23 mouse cellular contexts compared by ENCODE assay signal in the genomic region with DNA sequence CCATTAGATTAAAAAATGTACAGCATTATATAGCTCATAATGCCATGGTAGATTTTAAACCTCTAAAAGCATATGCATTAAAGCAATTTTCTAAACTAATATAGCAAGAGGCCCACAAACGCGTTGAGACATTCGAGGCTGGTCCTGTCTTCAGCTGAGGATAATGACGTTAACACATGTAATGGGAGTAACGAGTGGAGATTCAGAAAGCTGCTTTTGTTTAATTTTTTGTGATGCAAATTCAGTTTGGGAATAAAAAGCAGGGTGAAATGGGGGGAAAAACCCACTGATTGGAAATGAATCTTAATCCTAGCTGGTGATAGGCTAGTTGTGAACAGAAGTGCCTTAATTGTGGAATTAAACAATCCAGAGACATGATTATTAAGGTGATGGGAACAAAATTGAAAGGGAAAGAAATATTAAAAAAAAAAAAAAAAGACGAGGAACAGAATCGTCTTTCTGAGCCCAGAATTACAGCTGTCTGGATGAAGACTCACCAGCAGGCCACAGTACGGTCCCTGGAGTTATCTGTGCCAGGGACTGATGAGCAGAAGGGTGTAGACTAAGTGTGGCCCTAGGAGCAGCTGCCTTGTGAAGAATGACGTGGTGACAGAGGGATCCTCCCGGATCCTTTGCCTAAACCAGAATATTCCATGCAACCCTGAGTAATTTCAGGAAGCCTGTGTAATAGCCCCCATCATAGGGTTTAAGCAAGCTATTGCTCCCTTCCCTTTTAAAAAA.
DNase-seq lines count a peak whose midpoint lies in the region; ATAC-seq and TF ChIP-seq lines count a peak whose summit lies in the region.
"Had no signal": no experiment of that assay in that cellular context is flagged by ENCODE, and none has a peak within 500 bp of the region (broad histone marks: within the 10 kb centered on the region; RNA-seq: fewer than 3 reads in every experiment).

No protein-coding gene starts in this region.

- H3K4me1 ChIP-seq in midbrain, embryonic 12.5 days = peaks cover 29% of the 10 kb centered on the region
- no peaks in the 10 kb centered on the region for H3K4me1 ChIP-seq in midbrain, embryonic 11.5 days (ENCODE audit: control insufficient read depth, insufficient read depth, low read length)
- peaks cover 46% of the 10 kb centered on the region for H3K4me1 ChIP-seq in forebrain, embryonic 15.5 days
- peaks cover 18% of the 10 kb centered on the region for H3K4me1 ChIP-seq in olfactory bulb, adult 2 months (ENCODE audit: control insufficient read depth, insufficient read depth, low read length)
- H3K4me1 ChIP-seq: embryonic facial prominence, embryonic 15.5 days; limb, embryonic 15.5 days; liver, embryonic 15.5 days had no signal

- DNase-seq in gastrocnemius, postnatal 14 days = peak; percentile 9
- DNase-seq in gastrocnemius, adult 18-20 months (ENCODE audit: low spot score) = no peak
- DNase-seq in midbrain, embryonic 11.5 days (ENCODE audit: low spot score, missing footprints) = no peak
- no peak for DNase-seq in cerebellum, postnatal 4 days (ENCODE audit: low spot score in 2 of 2)
- no peak for DNase-seq in kidney, adult 11 months
- DNase-seq: adrenal gland, postnatal 10 days; cerebellum, adult 18-20 months; cerebellum, postnatal 25 days; gastrocnemius, postnatal 10 days; heart, adult 18-20 months; kidney, adult 8-10 months; kidney, postnatal 36 days; thymus, postnatal 36 days had no signal

- no peaks in the 10 kb centered on the region for H3K36me3 ChIP-seq in midbrain, embryonic 12.5 days
- no peaks in the 10 kb centered on the region for H3K36me3 ChIP-seq in midbrain, embryonic 11.5 days (ENCODE audit: control insufficient read depth, insufficient read depth, low read length)
- H3K36me3 ChIP-seq in forebrain, embryonic 15.5 days = no peaks in the 10 kb centered on the region
- H3K36me3 ChIP-seq: embryonic facial prominence, embryonic 15.5 days; heart, embryonic 13.5 days; limb, embryonic 15.5 days; liver, embryonic 15.5 days; neural tube, embryonic 12.5 days had no signal

- H3K27ac ChIP-seq in midbrain, embryonic 12.5 days (replicated peaks) = 0 out of 2 replicates have a peak overlapping the region, but pooled peaks have one; percentile 4
- H3K27ac ChIP-seq in midbrain, embryonic 11.5 days (ENCODE audit: low read depth, low read length) = no peak overlapping the region
- peak overlapping the region; percentile 95 for H3K27ac ChIP-seq in forebrain, embryonic 15.5 days (replicated peaks)
- H3K27ac ChIP-seq in olfactory bulb, adult 2 months (ENCODE audit: insufficient read depth, low read depth, low read length) = peak overlapping the region; percentile 17; the same call in 1 of the 2 replicates
- H3K27ac ChIP-seq: embryonic facial prominence, embryonic 15.5 days; heart, embryonic 13.5 days; limb, embryonic 15.5 days; liver, embryonic 15.5 days; neural tube, embryonic 12.5 days had no signal

- no peak overlapping the region for H3K9ac ChIP-seq in midbrain, embryonic 12.5 days (replicated peaks)
- no peak overlapping the region for H3K9ac ChIP-seq in midbrain, embryonic 11.5 days (ENCODE audit: low read length)
- H3K9ac ChIP-seq in forebrain, embryonic 15.5 days (replicated peaks) = no peak overlapping the region
- H3K9ac ChIP-seq: embryonic facial prominence, embryonic 15.5 days; heart, embryonic 13.5 days; limb, embryonic 15.5 days; liver, embryonic 15.5 days; neural tube, embryonic 12.5 days had no signal

- 48% methylated on average over 10 of the region's 10 CpGs for WGBS in midbrain, embryonic 12.5 days
- 72% methylated on average over 10 of the region's 10 CpGs for WGBS in midbrain, embryonic 11.5 days
- 5% methylated on average over 10 of the region's 10 CpGs for WGBS in forebrain, embryonic 15.5 days
- WGBS in olfactory bulb, adult 2 months = 44% methylated on average over 10 of the region's 10 CpGs

- intact Hi-C loops in gastrocnemius, postnatal 14 days (cut with DNase I; ENCODE audit: low total_unique reads) = no loop called here

- TF ChIP-seq CTCF in olfactory bulb, adult 2 months (IDR thresholded peaks at IDR 0.05; ENCODE audit: insufficient read depth, low read depth, low read length) = no peak

- no peak for TF ChIP-seq POLR2A in olfactory bulb, adult 2 months (IDR thresholded peaks at IDR 0.05; ENCODE audit: insufficient read depth, low read depth, low read length)

- H3K9me3 ChIP-seq in midbrain, embryonic 12.5 days = no peaks in the 10 kb centered on the region
- no peaks in the 10 kb centered on the region for H3K9me3 ChIP-seq in midbrain, embryonic 11.5 days (ENCODE audit: control insufficient read depth, low read length)
- no peaks in the 10 kb centered on the region for H3K9me3 ChIP-seq in forebrain, embryonic 15.5 days
- H3K9me3 ChIP-seq: embryonic facial prominence, embryonic 15.5 days; heart, embryonic 13.5 days; limb, embryonic 15.5 days; liver, embryonic 15.5 days; neural tube, embryonic 12.5 days had no signal

- no peak overlapping the region for H3K4me3 ChIP-seq in midbrain, embryonic 12.5 days
- no peak overlapping the region for H3K4me3 ChIP-seq in midbrain, embryonic 11.5 days (ENCODE audit: low read depth, low read length)
- no peak overlapping the region for H3K4me3 ChIP-seq in forebrain, embryonic 15.5 days
- no peak overlapping the region for H3K4me3 ChIP-seq in olfactory bulb, adult 2 months (ENCODE audit: insufficient read depth, low read depth, low read length)
- H3K4me3 ChIP-seq: embryonic facial prominence, embryonic 15.5 days; heart, embryonic 13.5 days; limb, embryonic 15.5 days; liver, embryonic 15.5 days; neural tube, embryonic 12.5 days had no signal

- H3K4me2 ChIP-seq in midbrain, embryonic 12.5 days (replicated peaks) = no peak overlapping the region
- H3K4me2 ChIP-seq in midbrain, embryonic 11.5 days = no peak overlapping the region
- no peak overlapping the region for H3K4me2 ChIP-seq in forebrain, embryonic 15.5 days (replicated peaks)
- H3K4me2 ChIP-seq: embryonic facial prominence, embryonic 15.5 days; heart, embryonic 13.5 days; limb, embryonic 15.5 days; liver, embryonic 15.5 days; neural tube, embryonic 12.5 days had no signal

- no peaks in the 10 kb centered on the region for H3K27me3 ChIP-seq in midbrain, embryonic 12.5 days
- no peaks in the 10 kb centered on the region for H3K27me3 ChIP-seq in midbrain, embryonic 11.5 days (ENCODE audit: control insufficient read depth, insufficient read depth, low read length)
- H3K27me3 ChIP-seq in forebrain, embryonic 15.5 days = no peaks in the 10 kb centered on the region
- H3K27me3 ChIP-seq: embryonic facial prominence, embryonic 15.5 days; heart, embryonic 13.5 days; limb, embryonic 15.5 days; liver, embryonic 15.5 days; neural tube, embryonic 12.5 days; Patski had no signal

- no peak for ATAC-seq in midbrain, embryonic 12.5 days (ENCODE audit: low FRiP score, low read depth)
- ATAC-seq in midbrain, embryonic 11.5 days (ENCODE audit: low FRiP score) = no peak
- peak; percentile 73 for ATAC-seq in forebrain, embryonic 15.5 days (replicated peaks)
- ATAC-seq: lung, postnatal 0 days; Patski had no signal
